Mouse (Mus musculus): ENCODE measurements around the gene Cplx3. TPM values are rescaled to one million over a fixed set of nuclear protein-coding genes. Genes with fewer than 3 reads are reported as not detected.

The Cplx3 gene
- polyA plus RNA-seq, 1 experiment: 1.1 TPM

GRCm38 (mm10) chr9:57646551-57647103 lies 40.5 kb upstream of the Cplx3 start:
- Histone ChIP-seq H3K4me1 (peaks cover 74% of the 10 kb centered on the region), H3K4me3 (replicated peaks) (peak overlapping the region; percentile 83), H3K36me3 (replicated peaks; ENCODE audit: low read length) (peaks cover 21% of the 10 kb centered on the region), H3K27me3 (replicated peaks) (no peaks in the 10 kb centered on the region), H3K9me3 (no peaks in the 10 kb centered on the region)
- TF ChIP-seq GATA1 (IDR thresholded peaks at IDR 0.05; ENCODE audit: borderline replicate concordance, low read length): no peak
- no peak for TF ChIP-seq FLI1 (IDR thresholded peaks at IDR 0.05; ENCODE audit: low read length)

GRCm38 (mm10) chr9:57644944-57645893 lies 39.1 kb upstream of the Cplx3 start:
- Histone ChIP-seq H3K36me3 (replicated peaks; ENCODE audit: low read length) (peaks cover 29% of the 10 kb centered on the region), H3K27me3 (replicated peaks) (no peaks in the 10 kb centered on the region), H3K4me3 (replicated peaks) (peak overlapping the region; percentile 98), H3K9me3 (no peaks in the 10 kb centered on the region), H3K4me1 (peaks cover 74% of the 10 kb centered on the region)
- TF ChIP-seq GATA1 (IDR thresholded peaks at IDR 0.05; ENCODE audit: borderline replicate concordance, low read length) (no peak), FLI1 (IDR thresholded peaks at IDR 0.05; ENCODE audit: low read length) (no peak)

- no peak for TF ChIP-seq FLI1 (IDR thresholded peaks at IDR 0.05; ENCODE audit: low read length)
- TF ChIP-seq GATA1 (IDR thresholded peaks at IDR 0.05; ENCODE audit: borderline replicate concordance, low read length): no peak
- H3K4me3 ChIP-seq (replicated peaks): peak overlapping the region; percentile 98
- no peaks in the 10 kb centered on the region for H3K9me3 ChIP-seq
- H3K27me3 ChIP-seq (replicated peaks): no peaks in the 10 kb centered on the region
- peaks cover 79% of the 10 kb centered on the region for H3K4me1 ChIP-seq
- peaks cover 33% of the 10 kb centered on the region for H3K36me3 ChIP-seq (replicated peaks; ENCODE audit: low read length)
Observed at GRCm38 (mm10) chr9:57644442-57644943, 38.4 kb upstream of the Cplx3 start.

GRCm38 (mm10) chr9:57643856-57644180 lies 37.7 kb upstream of the Cplx3 start:
- TF ChIP-seq FLI1 (IDR thresholded peaks at IDR 0.05; ENCODE audit: low read length) (no peak), GATA1 (IDR thresholded peaks at IDR 0.05; ENCODE audit: borderline replicate concordance, low read length) (peak; percentile 73; the same call in 1 of the 3 replicates)
- Histone ChIP-seq H3K36me3 (replicated peaks; ENCODE audit: low read length) (peaks cover 34% of the 10 kb centered on the region), H3K9me3 (no peaks in the 10 kb centered on the region), H3K27me3 (replicated peaks) (no peaks in the 10 kb centered on the region), H3K4me1 (peaks cover 86% of the 10 kb centered on the region), H3K4me3 (replicated peaks) (peak overlapping the region; percentile 98)

GRCm38 (mm10) chr9:57643169-57643855 lies 37.2 kb upstream of the Cplx3 start:
- peak overlapping the region; percentile 98 for H3K4me3 ChIP-seq (replicated peaks)
- H3K9me3 ChIP-seq: no peaks in the 10 kb centered on the region
- H3K4me1 ChIP-seq: peaks cover 86% of the 10 kb centered on the region
- H3K36me3 ChIP-seq (replicated peaks; ENCODE audit: low read length): peaks cover 36% of the 10 kb centered on the region
- no peak for TF ChIP-seq FLI1 (IDR thresholded peaks at IDR 0.05; ENCODE audit: low read length)
- no peaks in the 10 kb centered on the region for H3K27me3 ChIP-seq (replicated peaks)

GRCm38 (mm10) chr9:57641775-57642550 lies 35.9 kb upstream of the Cplx3 start:
- Histone ChIP-seq H3K4me1 (peaks cover 86% of the 10 kb centered on the region), H3K4me3 (replicated peaks) (peak overlapping the region; percentile 98), H3K27me3 (replicated peaks) (no peaks in the 10 kb centered on the region), H3K9me3 (no peaks in the 10 kb centered on the region), H3K36me3 (replicated peaks; ENCODE audit: low read length) (peaks cover 49% of the 10 kb centered on the region)
- TF ChIP-seq GATA1 (IDR thresholded peaks at IDR 0.05; ENCODE audit: borderline replicate concordance, low read length) (no peak), FLI1 (IDR thresholded peaks at IDR 0.05; ENCODE audit: low read length) (no peak)

- no peaks in the 10 kb centered on the region for H3K27me3 ChIP-seq (replicated peaks)
- H3K4me3 ChIP-seq (replicated peaks): peak overlapping the region; percentile 98
- H3K4me1 ChIP-seq: peaks cover 86% of the 10 kb centered on the region
- peaks cover 58% of the 10 kb centered on the region for H3K36me3 ChIP-seq (replicated peaks; ENCODE audit: low read length)
- no peak for TF ChIP-seq GATA1 (IDR thresholded peaks at IDR 0.05; ENCODE audit: borderline replicate concordance, low read length)
- no peak for TF ChIP-seq FLI1 (IDR thresholded peaks at IDR 0.05; ENCODE audit: low read length)
- no peaks in the 10 kb centered on the region for H3K9me3 ChIP-seq
Observed at GRCm38 (mm10) chr9:57641022-57641421, 34.9 kb upstream of the Cplx3 start.

- Histone ChIP-seq H3K27me3 (replicated peaks) (no peaks in the 10 kb centered on the region), H3K9me3 (no peaks in the 10 kb centered on the region), H3K4me3 (replicated peaks) (peak overlapping the region; percentile 98), H3K36me3 (replicated peaks; ENCODE audit: low read length) (peaks cover 61% of the 10 kb centered on the region), H3K4me1 (peaks cover 87% of the 10 kb centered on the region)
- TF ChIP-seq FLI1 (IDR thresholded peaks at IDR 0.05; ENCODE audit: low read length): peak; percentile 39; the same call in 1 of the 2 replicates
- no peak for TF ChIP-seq GATA1 (IDR thresholded peaks at IDR 0.05; ENCODE audit: borderline replicate concordance, low read length)
Observed at GRCm38 (mm10) chr9:57640384-57640783, 34.3 kb upstream of the Cplx3 start.

Measured in megakaryocyte, embryonic 14.5 days (primary cell).